Mouse (Mus musculus) bone marrow macrophage, adult 2 months (primary cell): Measurements from ENCODE around the gene Klk1b3.

Experiments
- CTCF ChIP-seq: IDR thresholded peaks from 2 replicates; pipeline ENCODE4 v1.5.1; 2012; ENCODE audit warnings: low read depth, mild to moderate bottlenecking, low read length, moderate library complexity
- POLR2A ChIP-seq: IDR thresholded peaks from 2 replicates; pipeline ENCODE4 v1.6.1; 2012; ENCODE audit warnings: mild to moderate bottlenecking, low read depth, low read length, borderline replicate concordance

DNA sequence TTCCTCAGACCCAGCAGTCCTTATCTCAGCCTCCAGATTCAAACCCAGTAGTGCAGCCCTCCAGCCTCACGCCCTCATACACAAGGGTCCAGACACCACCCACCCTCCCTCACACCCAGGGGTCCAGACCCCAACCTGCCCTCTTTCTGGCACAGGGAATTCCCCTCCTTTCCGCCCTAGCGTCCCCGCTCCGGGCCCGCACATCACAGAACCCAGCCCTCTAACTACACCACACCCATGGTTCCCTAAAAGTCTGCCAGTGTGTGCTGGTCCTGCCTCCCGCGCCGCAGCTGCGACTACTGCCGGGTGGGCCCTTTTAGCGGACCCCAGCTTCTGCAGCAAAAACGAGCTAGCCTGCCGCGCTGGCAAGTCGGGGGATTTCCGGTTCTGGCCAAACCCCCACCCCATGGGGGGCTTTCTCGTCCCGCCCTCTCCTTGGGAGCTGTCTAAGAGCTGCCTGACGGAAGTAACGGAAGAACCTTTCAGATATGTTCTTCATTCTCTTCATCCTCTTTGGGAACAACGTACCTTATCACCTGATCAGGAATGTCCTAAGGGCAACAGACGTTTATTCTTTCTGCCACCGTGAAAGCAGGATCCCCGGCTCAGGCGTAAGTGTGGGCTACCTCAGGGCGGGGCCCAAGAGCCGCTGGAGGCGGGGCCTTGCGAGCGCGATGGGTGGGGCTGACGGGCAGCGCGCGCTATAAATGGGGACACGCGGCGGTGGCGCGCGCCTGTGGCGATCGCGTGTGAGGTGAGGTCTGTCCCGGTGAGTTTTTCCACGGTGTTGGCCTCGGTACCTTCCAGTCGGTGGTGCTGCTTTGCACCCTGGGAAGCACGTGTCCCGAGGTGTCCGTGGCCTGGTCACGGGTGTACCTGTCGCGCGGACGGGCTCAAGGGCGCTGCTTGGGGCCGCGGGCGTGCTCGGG is 48.3 kb downstream of the Klk1b3 start, which contains the start of the genes 1700028J19Rik and 2410002F23Rik:
- TF ChIP-seq CTCF (no peak), POLR2A (peak; percentile 93)
